Comparison of ENCODE assay signal across 8 mouse cellular contexts in the genomic region with DNA sequence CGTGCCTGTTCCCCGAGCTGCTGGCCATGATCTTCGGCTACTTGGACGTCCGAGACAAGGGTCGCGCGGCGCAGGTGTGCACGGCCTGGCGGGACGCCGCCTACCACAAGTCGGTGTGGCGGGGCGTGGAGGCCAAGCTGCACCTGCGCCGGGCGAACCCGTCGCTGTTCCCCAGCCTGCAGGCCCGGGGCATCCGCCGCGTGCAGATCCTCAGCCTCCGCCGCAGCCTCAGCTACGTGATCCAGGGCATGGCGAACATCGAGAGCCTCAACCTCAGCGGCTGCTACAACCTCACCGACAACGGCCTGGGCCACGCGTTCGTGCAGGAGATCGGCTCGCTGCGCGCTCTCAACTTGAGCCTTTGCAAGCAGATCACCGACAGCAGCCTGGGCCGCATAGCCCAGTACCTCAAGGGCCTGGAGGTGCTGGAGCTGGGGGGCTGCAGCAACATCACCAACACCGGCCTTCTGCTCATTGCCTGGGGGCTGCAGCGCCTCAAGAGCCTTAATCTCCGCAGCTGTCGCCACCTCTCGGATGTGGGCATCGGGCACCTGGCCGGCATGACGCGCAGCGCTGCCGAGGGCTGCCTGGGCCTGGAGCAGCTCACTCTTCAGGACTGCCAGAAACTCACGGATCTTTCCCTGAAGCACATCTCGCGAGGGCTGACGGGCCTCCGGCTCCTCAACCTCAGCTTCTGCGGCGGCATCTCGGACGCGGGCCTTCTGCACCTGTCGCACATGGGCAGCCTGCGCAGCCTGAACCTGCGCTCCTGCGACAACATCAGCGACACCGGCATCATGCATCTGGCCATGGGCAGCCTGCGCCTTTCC. TPM values are rescaled to one million over a fixed set of nuclear protein-coding genes. Genes with fewer than 3 reads are reported as not detected.
DNase-seq lines count a peak whose midpoint lies in the region; ATAC-seq lines count a peak whose summit lies in the region.

No protein-coding gene starts in this region.

- DNase-seq in T-cell, adult 2 months (ENCODE audit: low spot score): peak; percentile 81
- DNase-seq in cerebellum, adult 9-10 months: peak; percentile 67
- peak; percentile 49 to 51 for DNase-seq in frontal cortex, postnatal 14 days (ENCODE audit: low spot score in 2 of 2)
- DNase-seq in left cerebral cortex, postnatal 10 days (ENCODE audit: extremely low spot score in 1 of 2, low spot score in 2 of 2): peak; percentile 43 to 77
- DNase-seq in right cerebral cortex, postnatal 36 days (ENCODE audit: low spot score in 2 of 2): peak; percentile 44 to 46
- peak; percentile 39 to 54 for DNase-seq in urinary bladder, postnatal 36 days (ENCODE audit: low spot score in 2 of 2)

- H3K27ac ChIP-seq in hindbrain, embryonic 15.5 days (replicated peaks): peak overlapping the region; percentile 97

- peaks cover 45% of the 10 kb centered on the region for H3K4me1 ChIP-seq in hindbrain, embryonic 15.5 days (replicated peaks)

- WGBS in hindbrain, embryonic 15.5 days: under 1% methylated on average over 69 of the region's 70 CpGs

- H3K4me3 ChIP-seq in hindbrain, embryonic 15.5 days: peak overlapping the region; percentile 76

- ATAC-seq in hindbrain, embryonic 15.5 days (ENCODE audit: low FRiP score, low read depth): peak; percentile 23
- peak; percentile 49 for ATAC-seq in megakaryocyte progenitor cell, adult 5-6 weeks (replicated peaks; ENCODE audit: poor library complexity)

- intact Hi-C loops in left cerebral cortex, postnatal 10 days (cut with DNase I): loop anchor here (10.0 kb wide), 3 partner anchors 555 to 845 kb away; partner anchors contain the start of gene Wnk1

- no peaks in the 10 kb centered on the region for H3K9me3 ChIP-seq in hindbrain, embryonic 15.5 days

- peak overlapping the region; percentile 66 for H3K9ac ChIP-seq in hindbrain, embryonic 15.5 days

- no peaks in the 10 kb centered on the region for H3K27me3 ChIP-seq in hindbrain, embryonic 15.5 days

- 0 out of 2 replicates have a peak, but pooled peaks cover 3% of the 10 kb centered on the region for H3K36me3 ChIP-seq in hindbrain, embryonic 15.5 days

- H3K4me2 ChIP-seq in hindbrain, embryonic 15.5 days: peak overlapping the region; percentile 99

RNA-seq across cellular contexts. Expression of gene Fbxl14, which starts 0.6 kb away (rescaled TPM):
- 2.3 and 2.4 TPM in 2 replicates for polyA plus RNA-seq in hindbrain, embryonic 15.5 days (2015; fragmentation: Nextera tagmentation; extraction: Ambion mirVana)
- total RNA-seq in left cerebral cortex, postnatal 10 days (2021): 10 to 100 TPM; 20.6 to 21.6 TPM
- total RNA-seq in megakaryocyte progenitor cell, adult 5-6 weeks (2015): 45.5 and 47.0 TPM in 2 replicates
- total RNA-seq in megakaryocyte progenitor cell, adult 5-6 weeks (2017): 43.8 and 47.6 TPM in 2 replicates

Comparison
In these comparisons a context has a peak if more than half of its experiments do, and no peak if none do; other contexts are left out.
1. Peak in every context shown above with its lines: DNase-seq, ATAC-seq, H3K4me3 ChIP-seq and H3K27ac ChIP-seq.